Mouse (Mus musculus) kidney, adult 2 months (tissue): ENCODE results near the gene Slc37a1.

Experiments
- CTCF ChIP-seq: fragments of 200-500 bp; conservative IDR thresholded peaks from 2 replicates; pipeline ENCODE4 v1.5.1; 2011; ENCODE audit warnings: low read depth, mild to moderate bottlenecking, control low read depth, low read length, moderate library complexity, mixed read lengths; ENCODE audit not compliant: insufficient read depth, insufficient read length
- POLR2A ChIP-seq: fragments of 200-500 bp; IDR thresholded peaks from one replicate; pipeline ENCODE4 v1.6.1; 2011; ENCODE audit warnings: low read depth, low read length, control low read depth

GRCm38 (mm10) chr17:31331920-31332319 is 45.3 kb downstream of the Slc37a1 start:
- TF ChIP-seq POLR2A, result no peak
- TF ChIP-seq CTCF, result no peak
